Mouse (Mus musculus): ENCODE measurements around the gene Hebp2.

Gene Hebp2

GRCm38 (mm10) chr10:18510663-18511062, 35.2 kb downstream of the Hebp2 start:
- DNase-seq (ENCODE audit: low spot score), result no peak

- no peak for DNase-seq (ENCODE audit: low spot score)
These were observed 37.3 kb downstream of the Hebp2 start for GRCm38 (mm10) chr10:18508586-18508985.

GRCm38 (mm10) chr10:18507869-18508473, 37.9 kb downstream of the Hebp2 start:
- no peak for DNase-seq (ENCODE audit: low spot score)

- DNase-seq (ENCODE audit: low spot score), result no peak
These were observed 39.4 kb downstream of the Hebp2 start for GRCm38 (mm10) chr10:18506501-18506946.

GRCm38 (mm10) chr10:18505690-18506089, 40.2 kb downstream of the Hebp2 start:
- no peak for DNase-seq (ENCODE audit: low spot score)

- DNase-seq (ENCODE audit: low spot score), result no peak
These were observed 43.9 kb downstream of the Hebp2 start for GRCm38 (mm10) chr10:18501997-18502396.

GRCm38 (mm10) chr10:18497066-18497465, 48.8 kb downstream of the Hebp2 start:
- DNase-seq (ENCODE audit: low spot score), result no peak

GRCm38 (mm10) chr10:18494249-18494648, 51.6 kb downstream of the Hebp2 start:
- DNase-seq (ENCODE audit: low spot score), result no peak

- no peak for DNase-seq (ENCODE audit: low spot score)
These were observed 52.6 kb downstream of the Hebp2 start for GRCm38 (mm10) chr10:18493010-18493894.

GRCm38 (mm10) chr10:18491952-18492351, 53.9 kb downstream of the Hebp2 start:
- DNase-seq (ENCODE audit: low spot score), result no peak

GRCm38 (mm10) chr10:18489936-18490335, 55.9 kb downstream of the Hebp2 start:
- DNase-seq (ENCODE audit: low spot score), result no peak

Measured in spleen, adult 12 weeks (tissue).